Mouse (Mus musculus) erythroblast, embryonic 14.5 days (primary cell): ENCODE results near the gene Rnf25.

Experiments
- GATA1 ChIP-seq: IDR thresholded peaks from 2 replicates; pipeline ENCODE4 v1.6.1; 2012; ENCODE audit warnings: low read length, inconsistent platforms, mixed read lengths
- TAL1 ChIP-seq: IDR thresholded peaks from 3 replicates; pipeline ENCODE4 v1.6.1; 2012; ENCODE audit warnings: low read length, inconsistent platforms, mixed read lengths

GRCm38 (mm10) chr1:74587233-74587772 lies 13.9 kb downstream of the Rnf25 start:
- TF ChIP-seq GATA1 (no peak), TAL1 (no peak)
